Mouse (Mus musculus): Measurements from ENCODE around the gene Zfp260. TPM values are rescaled to one million over a fixed set of nuclear protein-coding genes. Genes with fewer than 3 reads are reported as not detected.
A peak's percentile ranks its signal among the peaks of the same experiment; 100 is the strongest.

Zfp260 gene
- total RNA-seq, 2 experiments from 2014 or later = 50.7 to 52.1 TPM

DNA sequence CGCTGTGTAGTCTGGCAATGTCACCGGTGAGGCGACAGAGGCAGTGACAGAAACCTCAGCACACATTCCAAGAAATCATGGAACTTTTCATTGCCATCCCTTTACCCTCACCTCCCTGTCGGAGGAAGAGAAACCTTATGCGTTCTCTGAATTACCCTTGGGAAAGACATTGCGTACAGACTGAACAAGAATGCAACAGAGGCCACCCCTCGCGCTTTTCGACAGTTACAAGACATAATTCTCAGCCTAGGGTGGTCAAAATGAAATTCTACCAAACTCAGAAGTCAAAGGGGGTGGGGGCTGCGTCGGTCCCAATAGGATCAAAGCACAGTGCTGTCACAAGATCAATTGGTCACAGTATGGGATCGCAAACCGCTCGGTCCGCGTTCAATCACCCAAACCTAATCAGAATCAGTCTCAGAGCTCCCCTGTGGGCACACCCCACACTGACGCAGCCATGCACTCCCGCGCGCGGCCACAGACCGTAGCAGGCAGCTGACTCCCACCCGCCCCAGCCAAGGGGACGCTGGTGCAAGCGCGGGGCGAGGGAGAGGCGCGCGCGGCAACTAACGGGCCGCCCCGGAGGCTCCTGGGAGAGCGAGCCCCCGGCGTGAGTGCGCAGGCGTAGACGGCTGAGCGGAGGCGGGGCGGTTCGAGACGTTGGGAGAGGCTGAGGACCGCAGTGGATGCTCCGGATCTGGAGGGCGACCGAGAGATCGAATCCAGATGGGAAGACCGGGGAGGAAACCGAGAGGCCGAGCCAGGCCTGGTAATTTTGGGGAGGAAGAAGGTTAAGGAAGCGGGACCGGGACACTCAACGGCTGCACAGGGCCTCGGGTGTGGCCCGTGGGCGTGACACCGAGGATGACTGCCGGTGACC lies 27.0 kb downstream of the Zfp260 start, which contains the start of gene Zfp382:
Zfp382 (plus strand) TSS at position 635 of the 880 bp plus-strand sequence.
- peak; percentile 80 to 82 for DNase-seq (ENCODE audit: low spot score in 2 of 2)

DNA sequence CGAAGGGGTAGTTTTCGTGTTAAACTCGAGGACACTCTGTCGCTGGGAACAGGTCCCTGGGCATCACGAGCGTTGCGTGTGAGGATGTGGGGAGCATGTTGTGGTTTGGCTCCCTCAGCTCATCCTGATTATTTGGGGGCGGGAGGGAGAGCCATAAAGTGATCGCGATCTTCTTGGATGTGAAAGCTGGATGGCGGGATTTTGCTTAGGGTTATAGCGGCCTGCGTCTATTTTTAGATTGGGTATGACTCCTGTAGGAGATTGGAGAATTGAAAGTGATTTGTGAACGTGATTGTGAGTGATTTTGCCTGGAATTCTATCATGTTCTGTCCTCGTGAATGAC lies 27.6 kb downstream of the Zfp260 start:
- no peak for DNase-seq (ENCODE audit: low spot score in 2 of 2)

DNA sequence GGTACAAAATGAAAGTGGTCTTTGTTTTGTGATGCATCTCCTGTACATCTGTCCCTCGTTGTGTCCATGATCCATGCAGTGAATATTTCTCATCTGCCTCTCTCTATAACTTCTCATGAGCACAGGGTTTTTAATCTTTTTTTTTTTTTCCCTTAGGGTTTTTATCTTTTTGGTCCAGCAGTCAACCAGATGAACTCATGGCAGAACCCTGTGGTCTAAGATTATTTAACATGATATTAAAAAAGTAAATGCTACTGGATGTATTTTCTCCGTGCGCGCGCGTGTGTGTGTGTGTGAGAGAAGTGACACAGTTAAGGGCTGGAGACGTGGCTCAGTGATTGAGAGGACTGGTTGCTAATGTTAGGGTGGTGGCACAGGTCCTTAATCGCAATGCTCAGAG lies 35.3 kb downstream of the Zfp260 start:
- no peak for DNase-seq (ENCODE audit: low spot score in 2 of 2)

DNA sequence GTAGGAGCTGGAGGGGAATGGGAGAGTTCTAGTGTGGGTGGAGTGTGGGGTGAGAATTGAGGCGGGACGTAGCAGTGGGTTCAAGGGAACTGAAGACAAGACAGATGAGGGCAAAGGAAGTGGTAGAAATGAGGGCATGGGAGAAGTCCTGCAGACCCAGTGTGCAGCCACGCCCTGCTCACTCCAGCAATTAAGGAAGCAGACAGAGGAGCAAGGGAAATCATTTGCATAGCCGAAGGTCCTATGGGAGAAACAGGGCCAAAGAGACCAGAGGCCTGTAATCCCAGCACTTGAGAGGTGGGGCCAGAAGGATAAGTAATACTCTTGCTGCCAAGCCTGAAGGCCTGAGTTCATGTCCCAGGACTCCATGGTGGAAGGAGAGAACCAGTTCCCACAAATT lies 37.8 kb downstream of the Zfp260 start:
- DNase-seq (ENCODE audit: low spot score in 2 of 2) = no peak

DNA sequence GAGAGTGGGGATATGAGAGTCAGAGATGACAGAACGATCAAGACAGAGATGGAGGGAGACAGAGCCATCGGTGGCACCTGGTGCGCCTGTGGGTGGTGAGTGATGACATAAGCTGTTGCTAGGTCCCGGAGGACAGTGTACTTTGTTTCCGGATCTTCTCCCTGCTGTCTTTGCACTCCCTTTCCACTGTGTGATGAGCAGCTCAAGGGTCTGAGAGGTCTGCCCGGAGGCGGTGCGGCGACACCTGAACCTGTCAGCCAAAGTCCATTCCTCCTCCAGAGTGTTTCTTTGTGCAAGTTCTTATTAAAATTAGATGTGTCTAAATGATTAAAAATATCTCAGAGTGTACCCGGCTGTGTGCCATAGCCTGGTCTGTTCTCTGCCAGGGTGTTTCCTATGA lies 42.2 kb downstream of the Zfp260 start:
- no peak for DNase-seq (ENCODE audit: low spot score in 2 of 2)

DNA sequence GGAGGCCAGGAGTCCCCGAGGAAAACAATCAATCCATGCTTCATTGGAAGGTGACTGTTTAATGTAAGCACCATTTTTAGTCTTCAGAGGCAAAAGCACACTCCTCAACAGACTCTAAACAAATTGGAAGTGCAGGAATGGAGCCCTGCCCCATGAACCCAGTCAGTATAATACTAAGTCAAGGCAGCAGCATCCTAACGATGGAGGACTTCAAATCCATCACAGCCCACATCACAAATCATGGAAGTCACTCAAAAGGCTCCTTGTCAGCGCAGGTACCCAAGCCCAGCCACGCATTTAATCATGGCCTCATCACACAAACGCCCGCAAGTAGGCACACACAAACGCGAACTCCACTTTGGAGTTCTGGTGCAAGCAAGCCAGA lies 48.6 kb downstream of the Zfp260 start:
- no peak for DNase-seq (ENCODE audit: low spot score in 2 of 2)

DNA sequence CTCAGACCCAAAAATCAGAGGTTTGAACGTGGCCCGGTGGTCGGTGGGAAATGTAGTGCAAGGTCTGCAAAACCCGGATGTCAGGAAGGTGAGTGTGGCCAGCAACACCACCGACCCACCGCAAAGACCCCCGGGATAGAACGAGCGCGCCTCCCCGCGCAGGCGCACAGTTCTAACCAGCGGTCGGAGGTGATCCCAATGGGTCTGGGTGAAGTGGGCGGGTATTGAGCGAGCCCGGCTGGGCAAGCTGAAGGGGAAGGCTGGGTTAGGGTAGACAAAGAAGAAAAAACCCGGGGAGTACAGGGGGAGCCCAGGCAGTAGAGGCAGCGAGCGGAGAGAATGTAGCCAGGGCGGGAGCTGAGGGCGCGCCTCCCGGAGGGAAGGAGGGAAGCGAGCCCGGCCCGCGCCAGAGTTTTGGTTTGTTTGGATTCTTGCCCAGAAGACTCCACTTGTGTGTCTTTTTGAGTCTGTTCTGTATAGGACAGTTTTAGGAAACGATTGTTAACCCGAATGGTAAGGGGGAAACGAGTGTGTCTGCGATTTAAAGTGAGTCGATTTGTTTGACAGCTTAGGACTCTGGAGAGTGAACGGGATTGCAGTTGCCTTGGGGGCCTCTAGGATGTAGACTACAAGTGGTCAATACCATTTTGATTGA lies 49.1 kb downstream of the Zfp260 start:
- peak; percentile 45 to 47 for DNase-seq (ENCODE audit: low spot score in 2 of 2)

DNA sequence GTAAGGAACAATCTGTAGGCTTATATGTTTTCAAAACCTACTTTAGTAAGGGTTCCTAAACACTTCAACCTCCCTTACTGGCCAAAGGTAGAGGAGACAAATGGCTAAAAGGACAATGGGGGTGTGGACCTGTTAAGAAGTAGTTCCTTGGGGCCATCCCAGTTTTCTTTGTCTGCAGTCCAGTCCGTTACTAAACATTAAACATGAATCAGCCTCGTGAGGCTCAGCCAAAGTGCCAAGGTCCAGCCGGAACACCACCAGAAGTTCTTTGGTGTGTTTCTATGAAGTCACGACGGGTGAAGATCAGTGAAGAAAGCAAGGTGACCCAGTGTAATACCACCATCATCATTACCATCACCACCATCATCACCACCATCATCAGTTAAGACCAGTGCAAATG lies 52.4 kb downstream of the Zfp260 start:
- no peak for DNase-seq (ENCODE audit: low spot score in 2 of 2)

DNA sequence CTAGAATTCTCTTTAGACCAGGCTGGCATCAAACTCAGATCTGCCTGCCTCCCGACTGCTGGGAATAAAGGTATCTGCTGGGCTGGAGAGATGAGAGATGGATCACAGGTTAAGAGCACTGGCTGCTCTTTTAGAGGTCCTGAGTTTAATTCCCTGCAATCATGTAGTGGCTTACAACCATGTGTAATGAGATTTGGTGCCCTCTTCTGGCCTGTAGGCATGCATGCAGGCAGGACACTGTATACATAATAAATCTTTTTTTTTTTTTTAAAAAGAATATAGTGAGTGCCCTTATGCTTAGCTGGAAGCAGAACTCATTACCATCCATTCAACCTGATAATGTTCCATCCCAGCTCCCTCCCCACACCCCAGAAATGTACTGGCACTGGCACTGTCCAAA lies 59.5 kb downstream of the Zfp260 start:
- no peak for DNase-seq (ENCODE audit: low spot score in 2 of 2)

DNA sequence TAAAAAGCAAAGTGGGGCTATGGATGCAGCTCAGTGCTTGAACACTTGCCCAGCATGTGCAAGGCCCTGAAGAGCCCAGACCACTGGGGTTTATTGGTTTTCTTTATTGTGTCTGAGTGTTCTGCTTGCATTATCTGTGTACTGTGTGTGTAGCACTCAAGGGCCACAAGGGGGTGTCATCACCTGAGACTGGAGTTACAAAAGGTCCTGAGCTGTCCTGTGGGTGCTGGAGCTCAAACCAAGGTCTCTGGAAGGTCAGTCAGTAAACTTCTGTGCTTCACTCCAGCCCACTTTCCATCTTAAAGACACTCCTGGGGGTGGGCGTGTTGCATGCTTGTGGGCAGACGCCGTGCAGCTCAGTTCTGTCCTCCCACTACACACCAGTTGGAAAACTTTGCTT lies 60.9 kb downstream of the Zfp260 start:
- no peak for DNase-seq (ENCODE audit: low spot score in 2 of 2)

Small RNAs within 50 kb of the gene (microRNA-seq; reads per million reads assigned to microRNA genes)
- not detected for gene Gm23368

Other genes with a start within 250 kb of the Zfp260 start
- 1 to 10 TPM; 2.4 to 2.5 TPM for gene Zfp940, start 241.1 kb upstream of the Zfp260 start, total RNA-seq (2021)
- 1 to 10 TPM; 5.2 to 5.4 TPM for gene Zfp420, start 234.8 kb upstream of the Zfp260 start, total RNA-seq (2021)
- gene Zfp27, start 188.2 kb upstream of the Zfp260 start, total RNA-seq (2021) = 10 to 100 TPM; 15.4 to 16.6 TPM
- gene Zfp383, start 186.6 kb upstream of the Zfp260 start, total RNA-seq (2021) = 10 to 100 TPM; 11.0 to 12.1 TPM
- gene Zfp74, start 140.7 kb upstream of the Zfp260 start, total RNA-seq (2021) = 10 to 100 TPM; 13.3 to 16.0 TPM
- 10 to 100 TPM; 22.8 to 26.2 TPM for gene Zfp568, start 110.8 kb upstream of the Zfp260 start, total RNA-seq (2021)
- gene Zfp14, start 43.4 kb upstream of the Zfp260 start, total RNA-seq (2021) = 1 to 10 TPM; 3.5 to 4.1 TPM
- 1 to 10 TPM; 1.4 to 2.3 TPM for gene Zfp82, start 21.9 kb upstream of the Zfp260 start, total RNA-seq (2021)
- not detected for gene Gm26920, start 4.4 kb upstream of the Zfp260 start, total RNA-seq (2021)
- gene Zfp566, start 4.2 kb upstream of the Zfp260 start, total RNA-seq (2021) = 1 to 10 TPM; 6.1 to 7.0 TPM
- 10 to 100 TPM in 1 of 2 experiments, 1 to 10 TPM in 1; 8.0 to 10.2 TPM for gene Zfp382, start 27.2 kb downstream of the Zfp260 start, total RNA-seq (2021)
- 10 to 100 TPM; 77.4 to 83.3 TPM for gene Zfp146, start 75.0 kb downstream of the Zfp260 start, total RNA-seq (2021)
- 100 to 1,000 TPM; 176 to 250 TPM for gene Cox7a1, start 89.4 kb downstream of the Zfp260 start, total RNA-seq (2021)
- 100 to 1,000 TPM; 418 to 431 TPM for gene Capns1, start 104.0 kb downstream of the Zfp260 start, total RNA-seq (2021)
- gene Polr2i, start 137.2 kb downstream of the Zfp260 start, total RNA-seq (2021) = 10 to 100 TPM; 82.1 to 84.3 TPM
- 10 to 100 TPM; 84.3 to 85.1 TPM for gene Tbcb, start 137.5 kb downstream of the Zfp260 start, total RNA-seq (2021)
- gene Ovol3, start 140.9 kb downstream of the Zfp260 start, total RNA-seq (2021) = not detected
- under 1 TPM; 0.54 to 0.70 TPM for gene Thap8, start 185.3 kb downstream of the Zfp260 start, total RNA-seq (2021)
- gene Wdr62, start 185.6 kb downstream of the Zfp260 start, total RNA-seq (2021) = 10 to 100 TPM; 12.1 to 13.5 TPM
- gene Clip3, start 197.0 kb downstream of the Zfp260 start, total RNA-seq (2021) = 10 to 100 TPM; 50.8 to 59.8 TPM
- 10 to 100 TPM; 58.1 to 59.4 TPM for gene Alkbh6, start 213.9 kb downstream of the Zfp260 start, total RNA-seq (2021)
- gene Syne4, start 220.0 kb downstream of the Zfp260 start, total RNA-seq (2021) = 10 to 100 TPM; 40.1 to 60.6 TPM
- 1 to 10 TPM; 1.4 to 1.7 TPM for gene E130208F15Rik, start 227.0 kb downstream of the Zfp260 start, total RNA-seq (2021)
- 10 to 100 TPM; 12.4 to 15.0 TPM for gene Sdhaf1, start 229.1 kb downstream of the Zfp260 start, total RNA-seq (2021)

Data from adrenal gland, postnatal 4 days (tissue).